Mouse (Mus musculus): ENCODE data around the gene Atxn2. TPM values are rescaled to one million over a fixed set of nuclear protein-coding genes. Genes with fewer than 3 reads are reported as not detected.

Atxn2 gene
- polyA plus RNA-seq, 1 experiment from 2014 or later: 102 TPM

DNA sequence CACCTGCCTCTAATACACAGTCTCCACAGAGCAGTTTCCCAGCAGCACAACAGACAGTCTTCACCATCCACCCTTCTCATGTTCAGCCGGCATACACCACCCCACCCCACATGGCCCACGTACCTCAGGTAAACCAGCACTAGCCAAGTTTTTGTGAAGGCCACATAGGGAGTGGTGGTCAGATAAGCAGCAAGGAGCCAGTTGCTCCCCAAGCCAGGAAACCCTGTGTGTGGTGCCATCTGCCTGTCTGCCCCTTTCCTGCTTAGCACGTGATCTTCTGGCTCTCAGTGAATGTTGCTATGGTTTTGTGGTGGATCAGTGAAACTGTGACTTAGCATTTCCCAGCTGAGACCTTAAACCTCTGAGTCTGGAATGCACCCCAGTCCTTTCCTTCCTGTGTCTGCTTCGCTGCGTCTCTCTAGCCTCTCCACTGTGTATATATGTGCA is 100.4 kb downstream of the Atxn2 start:
- ATAC-seq (ENCODE audit: low FRiP score): no peak
- no peaks in the 10 kb centered on the region for H3K27me3 ChIP-seq
- H3K4me2 ChIP-seq (replicated peaks): no peak overlapping the region
- 91% methylated on average over 5 of the region's 5 CpGs for WGBS
- no peak overlapping the region for H3K27ac ChIP-seq
- H3K36me3 ChIP-seq: peaks cover 59% of the 10 kb centered on the region
- H3K4me1 ChIP-seq: no peaks in the 10 kb centered on the region
- H3K9ac ChIP-seq: no peak overlapping the region
- H3K9me3 ChIP-seq (replicated peaks): no peaks in the 10 kb centered on the region
- no peak overlapping the region for H3K4me3 ChIP-seq

GRCm38 (mm10) chr5:121812526-121813243 is 101.5 kb downstream of the Atxn2 start:
- Histone ChIP-seq H3K4me3 (no peak overlapping the region), H3K36me3 (peaks cover 71% of the 10 kb centered on the region), H3K27ac (no peak overlapping the region), H3K9ac (no peak overlapping the region), H3K9me3 (replicated peaks) (no peaks in the 10 kb centered on the region), H3K4me2 (replicated peaks) (no peak overlapping the region), H3K27me3 (no peaks in the 10 kb centered on the region), H3K4me1 (no peaks in the 10 kb centered on the region)
- no peak for ATAC-seq (ENCODE audit: low FRiP score)
- 91% methylated on average over 7 of the region's 7 CpGs for WGBS

DNA sequence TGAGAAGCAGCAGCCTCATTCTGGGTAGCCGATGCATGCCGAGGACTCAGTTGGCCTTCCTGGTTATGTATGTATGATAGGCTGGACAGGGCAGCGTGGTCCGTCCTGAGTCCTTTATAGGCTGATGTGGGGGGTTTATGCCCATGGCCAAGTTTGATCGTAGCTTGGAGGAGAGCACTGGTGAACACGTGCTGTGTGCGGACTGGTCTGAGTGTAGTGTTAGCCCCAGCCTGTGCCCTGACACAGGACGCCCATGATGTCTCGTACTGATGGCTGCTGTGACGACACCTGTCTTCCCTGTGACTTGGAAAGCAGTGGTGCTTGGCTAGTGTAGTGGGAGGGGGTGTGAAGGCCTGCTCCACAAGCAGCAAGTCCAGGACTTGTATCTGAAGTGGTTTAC is 102.6 kb downstream of the Atxn2 start:
- 94% methylated on average over 10 of the region's 10 CpGs for WGBS
- ATAC-seq (ENCODE audit: low FRiP score): no peak
- no peak overlapping the region for H3K4me3 ChIP-seq
- H3K9me3 ChIP-seq (replicated peaks): no peaks in the 10 kb centered on the region
- no peaks in the 10 kb centered on the region for H3K4me1 ChIP-seq
- no peaks in the 10 kb centered on the region for H3K27me3 ChIP-seq
- no peak overlapping the region for H3K9ac ChIP-seq
- no peak overlapping the region for H3K27ac ChIP-seq
- H3K36me3 ChIP-seq: peaks cover 81% of the 10 kb centered on the region
- H3K4me2 ChIP-seq (replicated peaks): no peak overlapping the region

GRCm38 (mm10) chr5:121815067-121815466 is 103.9 kb downstream of the Atxn2 start:
- Histone ChIP-seq H3K9ac (no peak overlapping the region), H3K4me3 (no peak overlapping the region), H3K27ac (no peak overlapping the region), H3K4me2 (replicated peaks) (no peak overlapping the region), H3K4me1 (no peaks in the 10 kb centered on the region), H3K9me3 (replicated peaks) (no peaks in the 10 kb centered on the region), H3K27me3 (no peaks in the 10 kb centered on the region), H3K36me3 (peaks cover 88% of the 10 kb centered on the region)
- no peak for ATAC-seq (ENCODE audit: low FRiP score)
- WGBS: 73% methylated on average over 3 of the region's 3 CpGs

- no peak overlapping the region for H3K27ac ChIP-seq
- no peak overlapping the region for H3K9ac ChIP-seq
- H3K4me1 ChIP-seq: no peaks in the 10 kb centered on the region
- H3K27me3 ChIP-seq: no peaks in the 10 kb centered on the region
- H3K9me3 ChIP-seq (replicated peaks): no peaks in the 10 kb centered on the region
- no peak overlapping the region for H3K4me2 ChIP-seq (replicated peaks)
- no peak overlapping the region for H3K4me3 ChIP-seq
- 92% methylated on average over 8 of the region's 8 CpGs for WGBS
- no peak for ATAC-seq (ENCODE audit: low FRiP score)
- H3K36me3 ChIP-seq: peaks cover 81% of the 10 kb centered on the region
Observed at GRCm38 (mm10) chr5:121815867-121816380, 104.8 kb downstream of the Atxn2 start.

DNA sequence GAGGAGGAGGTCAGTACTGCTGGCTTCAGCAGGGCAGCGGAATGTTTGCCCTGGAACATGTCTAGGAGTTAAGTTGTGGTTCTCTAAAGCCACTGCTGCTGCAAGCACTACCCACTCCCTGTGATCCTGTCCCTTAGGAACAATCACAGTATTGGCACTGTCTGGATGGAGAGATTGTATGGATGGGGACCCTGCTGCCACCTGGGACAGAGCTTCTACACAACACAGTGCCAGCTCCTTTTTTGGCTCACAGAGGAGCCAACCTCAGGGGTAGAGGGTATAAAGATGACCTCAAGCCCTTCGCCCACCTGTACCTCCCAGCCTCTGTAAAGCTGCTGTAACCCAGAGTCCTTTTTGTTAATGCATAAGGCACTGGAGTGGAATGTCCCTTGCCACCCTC is 105.5 kb downstream of the Atxn2 start:
- Histone ChIP-seq H3K27me3 (no peaks in the 10 kb centered on the region), H3K4me3 (no peak overlapping the region), H3K4me2 (replicated peaks) (no peak overlapping the region), H3K27ac (no peak overlapping the region), H3K36me3 (peaks cover 74% of the 10 kb centered on the region), H3K4me1 (no peaks in the 10 kb centered on the region), H3K9me3 (replicated peaks) (no peaks in the 10 kb centered on the region), H3K9ac (no peak overlapping the region)
- no peak for ATAC-seq (ENCODE audit: low FRiP score)
- WGBS: 96% methylated on average over 2 of the region's 2 CpGs

GRCm38 (mm10) chr5:121817551-121817950 is 106.4 kb downstream of the Atxn2 start:
- Histone ChIP-seq H3K27ac (no peak overlapping the region), H3K36me3 (peaks cover 65% of the 10 kb centered on the region), H3K4me2 (replicated peaks) (no peak overlapping the region), H3K27me3 (no peaks in the 10 kb centered on the region), H3K9me3 (replicated peaks) (no peaks in the 10 kb centered on the region), H3K4me1 (no peaks in the 10 kb centered on the region), H3K4me3 (no peak overlapping the region), H3K9ac (no peak overlapping the region)
- WGBS: 91% methylated on average over 9 of the region's 9 CpGs
- ATAC-seq (ENCODE audit: low FRiP score): no peak

DNA sequence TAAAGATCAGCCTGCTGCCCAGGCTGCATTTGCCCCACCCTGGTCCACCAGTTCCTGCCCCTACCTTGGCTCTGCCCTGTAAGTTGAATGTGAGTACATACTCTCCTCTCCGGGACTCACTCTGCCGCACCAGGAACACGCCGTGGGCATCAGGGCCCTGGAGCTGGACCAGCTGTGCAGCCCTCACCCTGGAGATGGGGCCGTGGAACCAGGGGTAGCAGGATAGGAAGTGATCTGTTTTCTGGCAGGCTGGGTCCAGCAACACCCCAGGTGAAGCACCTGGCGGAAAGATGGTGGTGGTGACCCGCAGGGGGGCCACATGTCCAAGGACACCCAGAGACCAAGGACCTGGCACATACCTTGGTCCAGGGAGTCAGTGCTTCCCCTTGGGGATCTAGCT is 107.3 kb downstream of the Atxn2 start:
- H3K27me3 ChIP-seq: no peaks in the 10 kb centered on the region
- peaks cover 57% of the 10 kb centered on the region for H3K36me3 ChIP-seq
- H3K4me2 ChIP-seq (replicated peaks): no peak overlapping the region
- no peak overlapping the region for H3K9ac ChIP-seq
- no peaks in the 10 kb centered on the region for H3K4me1 ChIP-seq
- no peaks in the 10 kb centered on the region for H3K9me3 ChIP-seq (replicated peaks)
- no peak overlapping the region for H3K27ac ChIP-seq
- no peak overlapping the region for H3K4me3 ChIP-seq
- 92% methylated on average over 7 of the region's 7 CpGs for WGBS
- no peak for ATAC-seq (ENCODE audit: low FRiP score)

GRCm38 (mm10) chr5:121818862-121819261 is 107.7 kb downstream of the Atxn2 start:
- Histone ChIP-seq H3K4me3 (no peak overlapping the region), H3K27me3 (no peaks in the 10 kb centered on the region), H3K36me3 (peaks cover 52% of the 10 kb centered on the region), H3K4me1 (no peaks in the 10 kb centered on the region), H3K9ac (no peak overlapping the region), H3K27ac (no peak overlapping the region), H3K9me3 (replicated peaks) (no peaks in the 10 kb centered on the region), H3K4me2 (replicated peaks) (no peak overlapping the region)
- 98% methylated on average over 4 of the region's 4 CpGs for WGBS
- no peak for ATAC-seq (ENCODE audit: low FRiP score)

DNA sequence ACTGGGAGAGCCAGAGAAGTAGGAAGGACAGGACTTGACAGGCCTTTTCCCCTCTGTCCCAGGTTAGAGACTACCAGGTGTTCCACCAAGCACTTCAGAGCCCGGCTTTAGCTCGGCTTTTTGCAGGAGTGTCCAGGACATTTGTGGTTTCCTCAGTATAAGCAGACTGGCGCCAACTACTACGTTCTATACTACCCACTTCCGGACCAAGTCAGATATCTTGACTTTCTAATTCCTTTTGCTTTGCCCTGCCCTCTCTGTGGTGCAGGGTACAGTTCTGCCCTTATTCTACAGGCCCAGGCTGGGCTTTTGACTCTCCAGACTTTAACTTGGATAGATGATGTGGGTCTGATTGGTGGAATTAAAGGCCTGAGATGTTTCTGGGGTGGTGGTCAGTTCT is 108.4 kb downstream of the Atxn2 start:
- H3K36me3 ChIP-seq: peaks cover 46% of the 10 kb centered on the region
- no peak overlapping the region for H3K9ac ChIP-seq
- no peak for ATAC-seq (ENCODE audit: low FRiP score)
- no peaks in the 10 kb centered on the region for H3K4me1 ChIP-seq
- no peak overlapping the region for H3K4me2 ChIP-seq (replicated peaks)
- H3K27me3 ChIP-seq: no peaks in the 10 kb centered on the region
- H3K27ac ChIP-seq: no peak overlapping the region
- no peak overlapping the region for H3K4me3 ChIP-seq
- no peaks in the 10 kb centered on the region for H3K9me3 ChIP-seq (replicated peaks)
- WGBS: 98% methylated on average over 5 of the region's 5 CpGs

- H3K4me3 ChIP-seq: no peak overlapping the region
- WGBS: 89% methylated on average over 2 of the region's 2 CpGs
- peaks cover 46% of the 10 kb centered on the region for H3K36me3 ChIP-seq
- no peak overlapping the region for H3K9ac ChIP-seq
- H3K27ac ChIP-seq: no peak overlapping the region
- H3K4me1 ChIP-seq: no peaks in the 10 kb centered on the region
- no peaks in the 10 kb centered on the region for H3K9me3 ChIP-seq (replicated peaks)
- H3K4me2 ChIP-seq (replicated peaks): no peak overlapping the region
- no peaks in the 10 kb centered on the region for H3K27me3 ChIP-seq
- no peak for ATAC-seq (ENCODE audit: low FRiP score)
Observed at GRCm38 (mm10) chr5:121820161-121820560, 109.0 kb downstream of the Atxn2 start.

DNA sequence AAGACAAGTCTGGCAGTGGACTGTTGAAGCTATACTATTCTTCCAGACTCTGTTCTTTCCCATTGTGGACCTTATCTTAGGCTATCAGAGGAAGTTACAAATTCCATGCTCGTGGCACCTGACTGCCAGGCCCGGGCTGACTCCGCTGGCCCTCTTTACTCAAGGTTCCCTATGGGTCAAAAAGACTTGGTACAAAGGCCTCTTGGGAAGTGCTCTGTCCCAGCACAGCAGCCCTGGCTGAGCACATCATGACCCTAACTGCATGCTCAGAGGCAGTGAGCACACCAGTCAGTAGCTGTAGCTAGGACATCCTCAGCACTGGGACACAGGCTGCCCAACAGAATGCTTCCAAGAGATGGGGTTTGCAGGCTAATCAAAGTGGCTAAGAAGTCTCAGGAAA is 109.5 kb downstream of the Atxn2 start:
- WGBS: 96% methylated on average over 3 of the region's 3 CpGs
- no peak overlapping the region for H3K4me2 ChIP-seq (replicated peaks)
- H3K36me3 ChIP-seq: peaks cover 43% of the 10 kb centered on the region
- H3K9me3 ChIP-seq (replicated peaks): no peaks in the 10 kb centered on the region
- no peak overlapping the region for H3K9ac ChIP-seq
- H3K4me3 ChIP-seq: no peak overlapping the region
- no peak overlapping the region for H3K27ac ChIP-seq
- H3K4me1 ChIP-seq: no peaks in the 10 kb centered on the region
- ATAC-seq (ENCODE audit: low FRiP score): no peak
- no peaks in the 10 kb centered on the region for H3K27me3 ChIP-seq

GRCm38 (mm10) chr5:121821116-121821515 is 110.0 kb downstream of the Atxn2 start:
- no peak overlapping the region for H3K4me3 ChIP-seq
- no peaks in the 10 kb centered on the region for H3K27me3 ChIP-seq
- no peak overlapping the region for H3K27ac ChIP-seq
- WGBS: 88% methylated on average over 5 of the region's 5 CpGs
- peaks cover 39% of the 10 kb centered on the region for H3K36me3 ChIP-seq
- no peak overlapping the region for H3K4me2 ChIP-seq (replicated peaks)
- H3K9me3 ChIP-seq (replicated peaks): no peaks in the 10 kb centered on the region
- no peak overlapping the region for H3K9ac ChIP-seq
- ATAC-seq (ENCODE audit: low FRiP score): no peak
- H3K4me1 ChIP-seq: no peaks in the 10 kb centered on the region
